Comparison of ENCODE assay signal across 15 mouse cellular contexts in genomic region chr12:26867731-26868130, GRCm38 (mm10).
"Had no signal": no experiment of that assay in that cellular context is flagged by ENCODE, and none has a peak within 500 bp of the region (broad histone marks: within the 10 kb centered on the region; RNA-seq: fewer than 3 reads in every experiment).

No protein-coding gene starts in this region.

- H3K36me3 ChIP-seq: limb, embryonic 15.5 days; liver, embryonic 12.5 days; midbrain, embryonic 12.5 days; neural tube, embryonic 15.5 days had no signal

- H3K4me3 ChIP-seq: limb, embryonic 15.5 days; liver, embryonic 12.5 days; midbrain, embryonic 12.5 days; myocyte; neural tube, embryonic 15.5 days had no signal

- H3K9ac ChIP-seq: limb, embryonic 15.5 days; liver, embryonic 12.5 days; lung, embryonic 14.5 days; midbrain, embryonic 12.5 days; neural tube, embryonic 15.5 days had no signal

- H3K4me1 ChIP-seq: limb, embryonic 15.5 days; liver, embryonic 12.5 days; midbrain, embryonic 12.5 days; neural tube, embryonic 15.5 days had no signal

- H3K9me3 ChIP-seq: limb, embryonic 15.5 days; liver, embryonic 12.5 days; midbrain, embryonic 12.5 days; neural tube, embryonic 15.5 days had no signal

- H3K27me3 ChIP-seq: limb, embryonic 15.5 days; liver, embryonic 12.5 days; midbrain, embryonic 12.5 days; neural tube, embryonic 15.5 days had no signal

- H3K27ac ChIP-seq: kidney, postnatal 0 days; limb, embryonic 15.5 days; liver, embryonic 12.5 days; midbrain, embryonic 12.5 days; neural tube, embryonic 15.5 days had no signal

- H3K4me2 ChIP-seq: limb, embryonic 15.5 days; liver, embryonic 12.5 days; lung, embryonic 14.5 days; midbrain, embryonic 12.5 days; neural tube, embryonic 15.5 days had no signal

- ATAC-seq: liver, embryonic 12.5 days had no signal

- DNase-seq: kidney, postnatal 36 days; layer of hippocampus, adult 9-11 months; layer of hippocampus, postnatal 36 days; lung, embryonic 14.5 days; lung, postnatal 10 days; lung, postnatal 4 days; right cerebral cortex, adult 18-20 months; right cerebral cortex, postnatal 25 days; thymus, postnatal 36 days had no signal
